Mouse (Mus musculus) cortical plate, adult 2 months (tissue): ENCODE data around the gene Spc24. TPM values are rescaled to one million over a fixed set of nuclear protein-coding genes. Genes with fewer than 3 reads are reported as not detected.

ENCODE experiments used
- H3K27ac ChIP-seq: fragments of 200-500 bp; 2 replicates; pipeline ENCODE4 v1.5.1; 2012; ENCODE audit warnings: low read length, control low read depth, inconsistent platforms; ENCODE audit not compliant: insufficient read depth
- H3K4me1 ChIP-seq: fragments of 200-500 bp; 2 replicates; pipeline ENCODE4 v1.6.1; 2011; ENCODE audit warnings: low read length; ENCODE audit not compliant: control insufficient read depth, insufficient read depth
- H3K4me3 ChIP-seq: fragments of 200-500 bp; 2 replicates; pipeline ENCODE4 v1.5.1; 2011; ENCODE audit warnings: mild to moderate bottlenecking, low read length, control low read depth; ENCODE audit not compliant: insufficient read depth
- CTCF ChIP-seq: fragments of 200-500 bp; IDR thresholded peaks from 2 replicates; pipeline ENCODE4 v1.5.1; 2011; ENCODE audit warnings: mild to moderate bottlenecking, control low read depth, low read length; ENCODE audit not compliant: insufficient read depth; ENCODE audit errors: extremely low read depth
- POLR2A ChIP-seq: fragments of 200-500 bp; IDR thresholded peaks from 2 replicates; pipeline ENCODE4 v1.6.1; 2011; ENCODE audit warnings: mild to moderate bottlenecking, low read length, control low read depth; ENCODE audit not compliant: insufficient read depth; ENCODE audit errors: extremely low read depth
- polyA plus RNA-seq: library from polyadenylated mRNA; depleted of rRNA; stranded (reverse); fragments of >200 nt; gene quantifications from 2 replicates; pipeline ENCODE4 v1.2.3, GENCODE M21; 2012

The Spc24 gene
- polyA plus RNA-seq, 1 experiment = 3.3 TPM

DNA sequence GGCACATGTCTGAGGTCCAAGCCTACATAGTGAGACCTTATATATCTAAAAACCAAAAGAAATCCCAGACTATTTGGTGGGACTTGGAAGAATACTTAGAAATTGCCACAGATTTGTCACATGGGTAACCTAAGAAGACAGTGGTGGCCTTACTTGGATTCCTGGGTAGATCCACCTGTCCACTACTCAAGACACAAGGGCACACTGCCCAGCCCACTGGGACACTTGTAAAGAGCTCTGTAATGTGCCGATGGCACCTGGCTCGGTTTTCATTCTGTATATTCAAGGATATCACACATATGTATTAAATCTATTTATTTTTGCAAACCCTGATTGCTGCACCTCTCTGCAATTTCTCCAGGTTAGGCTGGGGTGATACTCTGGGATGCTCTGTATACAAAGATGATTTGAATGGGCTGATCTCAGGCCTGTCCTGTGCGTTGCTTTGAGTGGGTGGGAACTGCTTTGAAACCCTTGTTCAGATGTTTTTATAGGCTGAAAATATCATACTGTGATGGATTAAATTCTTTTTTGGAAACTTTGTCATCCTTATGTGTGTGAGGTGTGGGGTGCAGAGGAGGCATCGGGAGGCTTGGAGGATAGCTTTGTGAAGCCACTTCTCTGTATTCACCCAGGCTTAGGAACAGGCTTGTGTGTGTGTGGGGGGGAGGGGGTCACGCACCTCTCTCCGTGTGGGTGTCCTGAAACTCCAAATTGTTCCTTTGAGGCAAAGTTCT lies 10.6 kb downstream of the Spc24 start:
- TF ChIP-seq CTCF = no peak
- TF ChIP-seq POLR2A = no peak

DNA sequence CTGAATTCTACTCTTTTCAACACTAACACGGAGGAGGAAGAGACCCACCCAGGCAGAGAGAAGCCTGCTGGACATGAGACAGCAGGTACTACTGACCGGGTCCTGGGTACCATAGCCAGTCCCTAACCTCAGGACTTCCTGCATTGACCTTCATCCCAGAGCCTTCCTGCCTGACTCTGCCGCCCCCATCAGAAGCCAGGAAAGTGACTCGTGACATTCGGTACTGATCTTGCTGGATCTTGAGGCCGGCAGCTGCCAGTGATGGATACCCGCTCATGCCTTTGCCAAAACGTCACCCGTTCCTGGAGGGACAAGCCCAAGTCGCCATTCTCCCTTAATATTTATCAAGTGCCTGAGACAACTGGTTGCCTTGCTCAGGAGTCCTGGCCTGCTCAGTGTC lies 11.6 kb downstream of the Spc24 start:
- Histone ChIP-seq H3K27ac (no peak overlapping the region), H3K4me3 (no peak overlapping the region), H3K4me1 (peaks cover 5% of the 10 kb centered on the region)
- TF ChIP-seq POLR2A (no peak), CTCF (no peak)

More for the DNA sequence above, 10.6 kb downstream of the Spc24 start:
- no peak overlapping the region for H3K27ac ChIP-seq
- H3K4me1 ChIP-seq = peaks cover 5% of the 10 kb centered on the region
- H3K4me3 ChIP-seq = no peak overlapping the region

DNA sequence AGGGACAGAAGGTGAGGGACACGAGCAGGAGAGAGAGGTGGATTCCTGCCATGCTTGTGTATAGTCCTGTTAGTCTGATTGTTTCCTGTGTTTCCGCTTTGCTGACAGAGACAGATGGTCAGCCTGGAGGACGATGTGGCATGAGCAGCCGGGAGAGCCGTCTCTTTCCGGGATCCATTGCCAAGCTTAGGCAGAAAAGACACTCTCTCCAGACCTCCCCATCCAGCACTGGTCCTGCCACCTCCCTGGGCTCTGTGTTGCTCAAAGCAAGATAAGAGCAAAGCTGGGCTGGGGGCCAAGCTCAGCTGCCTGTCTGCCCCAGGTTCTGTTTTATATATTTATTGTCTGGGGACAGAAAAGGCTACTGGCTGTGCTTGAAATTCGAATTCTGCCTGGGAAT lies 12.1 kb downstream of the Spc24 start:
- no peak overlapping the region for H3K4me3 ChIP-seq
- TF ChIP-seq POLR2A = no peak
- TF ChIP-seq CTCF = no peak
- no peak overlapping the region for H3K27ac ChIP-seq
- peaks cover 5% of the 10 kb centered on the region for H3K4me1 ChIP-seq

DNA sequence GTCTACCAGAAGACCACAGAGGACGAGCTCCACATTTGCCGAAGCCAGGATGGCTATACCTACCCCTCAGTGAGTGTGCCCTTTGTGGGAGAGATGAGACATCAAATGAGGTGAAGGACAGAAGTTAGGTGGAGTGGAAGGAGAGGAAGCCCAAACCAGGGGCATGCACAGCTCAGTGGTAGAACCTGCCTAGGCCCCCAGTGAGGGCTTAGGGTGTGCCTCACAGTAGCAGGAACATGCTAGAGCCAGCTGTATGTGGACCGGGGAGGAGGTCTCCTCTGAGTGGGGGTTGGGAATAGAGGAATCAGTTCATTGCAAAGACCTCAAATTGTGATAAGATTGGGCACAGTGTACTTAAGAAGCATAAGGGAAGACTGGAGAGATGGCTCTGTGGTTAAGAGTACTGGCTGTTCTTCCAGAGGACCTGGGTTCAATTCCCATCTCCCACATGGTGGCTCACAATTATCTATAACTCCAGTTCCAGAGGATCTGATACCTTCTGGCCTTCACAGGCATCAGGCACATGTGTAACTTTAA lies 12.8 kb downstream of the Spc24 start:
- H3K27ac ChIP-seq = no peak overlapping the region
- peaks cover 5% of the 10 kb centered on the region for H3K4me1 ChIP-seq
- no peak for TF ChIP-seq CTCF
- TF ChIP-seq POLR2A = no peak
- no peak overlapping the region for H3K4me3 ChIP-seq

DNA sequence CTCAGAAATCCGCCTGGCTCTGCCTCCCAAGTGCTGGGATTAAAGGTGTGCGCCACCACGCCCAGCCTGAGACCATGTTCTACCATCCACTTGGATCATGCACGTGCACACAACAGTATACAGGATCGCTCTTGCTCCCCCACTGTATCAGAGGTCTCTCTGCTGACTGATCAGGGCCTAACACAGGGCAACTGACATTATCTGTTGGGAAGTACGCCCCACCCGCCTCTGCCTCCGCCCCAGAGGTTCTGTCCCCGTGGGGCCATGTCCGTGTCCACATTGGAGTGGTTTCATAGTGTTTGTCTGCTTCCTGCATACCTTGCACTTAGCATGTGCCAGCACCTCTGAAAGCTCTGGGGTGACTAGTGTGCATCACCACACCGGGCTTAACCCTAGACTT lies 18.6 kb downstream of the Spc24 start:
- TF ChIP-seq POLR2A = no peak
- no peak for TF ChIP-seq CTCF
- Histone ChIP-seq H3K4me3 (no peak overlapping the region), H3K27ac (no peak overlapping the region), H3K4me1 (no peaks in the 10 kb centered on the region)

DNA sequence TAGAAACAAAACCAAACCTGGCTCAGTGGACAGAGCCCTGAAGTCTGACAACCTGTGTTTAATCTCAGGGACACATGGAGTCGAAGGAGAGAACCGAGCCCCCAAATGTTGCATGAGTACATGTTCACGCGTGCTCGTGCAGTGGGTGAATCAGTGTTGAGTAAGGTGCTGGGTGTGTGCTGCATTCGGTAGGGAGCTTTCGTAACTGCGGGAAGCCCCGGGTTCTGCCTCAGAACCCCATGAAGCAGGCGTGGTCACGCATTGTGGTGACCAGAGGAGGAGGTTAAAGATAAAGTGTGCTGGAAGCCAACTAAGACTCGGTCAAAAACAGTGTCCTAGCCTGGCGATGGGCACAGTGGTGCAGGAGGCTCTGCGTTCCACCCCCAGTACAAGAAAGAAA lies 19.7 kb downstream of the Spc24 start:
- no peak for TF ChIP-seq CTCF
- TF ChIP-seq POLR2A = no peak
- Histone ChIP-seq H3K4me3 (no peak overlapping the region), H3K4me1 (no peaks in the 10 kb centered on the region), H3K27ac (no peak overlapping the region)

DNA sequence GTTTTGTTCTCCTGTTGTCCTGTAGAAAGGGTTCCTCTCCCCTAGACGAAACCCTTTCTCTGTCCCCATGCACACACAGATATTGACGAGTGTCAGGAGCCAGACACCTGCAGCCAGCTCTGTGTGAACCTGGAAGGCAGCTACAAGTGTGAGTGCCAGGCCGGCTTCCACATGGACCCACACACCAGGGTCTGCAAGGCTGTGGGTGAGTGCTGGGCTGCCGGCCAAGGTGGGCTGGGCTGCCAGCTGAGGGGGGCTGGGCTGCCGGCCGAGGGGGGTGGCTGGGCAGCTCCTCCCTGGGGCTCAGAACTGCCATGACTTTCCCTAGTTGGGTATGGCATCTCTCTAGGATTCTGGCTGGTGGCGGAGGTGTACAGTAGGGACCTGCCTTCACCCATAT lies 21.3 kb downstream of the Spc24 start:
- Histone ChIP-seq H3K4me1 (no peaks in the 10 kb centered on the region), H3K4me3 (no peak overlapping the region), H3K27ac (no peak overlapping the region)
- TF ChIP-seq POLR2A (no peak), CTCF (no peak)

DNA sequence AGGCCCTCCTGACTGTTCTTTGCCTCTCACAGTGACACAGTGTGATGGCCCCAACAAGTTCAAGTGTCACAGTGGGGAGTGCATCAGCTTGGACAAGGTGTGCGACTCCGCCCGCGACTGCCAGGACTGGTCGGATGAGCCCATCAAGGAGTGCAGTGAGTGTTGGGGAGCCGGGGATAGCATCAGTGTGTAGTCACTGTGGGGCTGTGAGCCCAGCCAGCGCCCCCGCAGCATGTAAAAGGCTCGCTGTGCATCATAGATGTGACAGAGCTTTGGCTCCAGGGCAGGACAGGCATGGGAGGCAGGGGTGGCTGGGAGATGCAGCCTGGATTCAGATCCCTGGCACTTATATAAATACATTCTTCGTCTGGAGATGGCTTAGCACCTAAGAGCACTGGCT lies 22.9 kb downstream of the Spc24 start:
- no peak overlapping the region for H3K27ac ChIP-seq
- no peak overlapping the region for H3K4me3 ChIP-seq
- TF ChIP-seq CTCF (no peak), POLR2A (no peak)
- no peaks in the 10 kb centered on the region for H3K4me1 ChIP-seq

DNA sequence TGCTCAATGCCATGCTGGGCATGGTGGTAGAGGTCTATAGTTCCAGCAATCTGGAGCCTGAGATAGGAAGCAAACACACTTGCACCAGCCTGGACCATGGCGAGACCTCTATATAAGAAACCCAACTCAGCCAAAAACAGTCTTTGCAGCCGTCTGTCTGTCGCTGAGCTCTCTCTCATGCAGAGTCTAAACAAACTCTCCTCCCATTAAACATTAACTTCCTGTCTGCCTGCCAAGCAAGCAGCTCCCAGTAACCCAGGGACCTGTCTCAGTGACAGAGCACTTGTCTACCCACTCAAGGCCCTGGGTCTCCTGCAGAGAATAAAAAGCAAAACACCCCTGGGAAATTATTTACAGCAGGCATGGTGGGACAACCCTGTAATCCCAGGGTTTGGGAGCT lies 23.5 kb downstream of the Spc24 start:
- Histone ChIP-seq H3K27ac (no peak overlapping the region), H3K4me3 (no peak overlapping the region), H3K4me1 (no peaks in the 10 kb centered on the region)
- no peak for TF ChIP-seq POLR2A
- no peak for TF ChIP-seq CTCF

DNA sequence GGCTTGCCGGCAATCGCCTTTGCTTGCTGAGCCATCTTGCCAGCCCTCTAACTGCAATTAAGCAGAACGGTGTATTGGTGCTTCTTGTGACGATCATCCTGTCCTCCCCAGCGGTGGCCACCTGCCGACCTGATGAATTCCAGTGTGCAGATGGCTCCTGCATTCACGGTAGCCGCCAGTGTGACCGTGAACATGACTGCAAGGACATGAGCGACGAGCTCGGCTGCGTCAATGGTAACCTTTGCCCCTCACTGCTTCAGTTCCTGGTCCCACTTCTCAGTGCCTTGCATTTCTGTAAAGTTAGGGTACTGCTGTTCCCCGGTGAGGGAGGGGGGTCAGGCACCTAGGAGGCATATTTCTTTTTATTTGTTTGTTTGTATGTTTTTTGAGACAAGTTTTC lies 25.0 kb downstream of the Spc24 start:
- Histone ChIP-seq H3K27ac (no peak overlapping the region), H3K4me3 (no peak overlapping the region), H3K4me1 (no peaks in the 10 kb centered on the region)
- no peak for TF ChIP-seq CTCF
- TF ChIP-seq POLR2A = no peak
